Mouse (Mus musculus) liver, embryonic 14.5 days (tissue): ENCODE results near the gene Tfip11. TPM values are rescaled to one million over a fixed set of nuclear protein-coding genes. Genes with fewer than 3 reads are reported as not detected.

ENCODE experiments used
- ATAC-seq: fragments of 200-750 bp; cut with Nextera tagmentation; 2 replicates; pipeline ENCODE4 v1.8.0; 2017; ENCODE audit warnings: moderate number of reproducible peaks, mild to moderate bottlenecking, moderate library complexity; ENCODE audit not compliant: insufficient read depth
- DNase-seq, 3 experiments: peaks; one replicate each; pipeline ENCODE4 v3.0.0-alpha.2; 2012 to 2013; ENCODE audit warnings: low read depth in 3 of 3, low spot score in 3 of 3
- H3K27ac ChIP-seq: fragments of 300-500 bp; sonication (generic); 2 replicates; pipeline ENCODE4 v1.5.1; 2014; ENCODE audit warnings: moderate library complexity, mild to moderate bottlenecking, control low read depth, inconsistent platforms
- H3K27me3 ChIP-seq: fragments of 300-500 bp; sonication (generic); 2 replicates; pipeline ENCODE4 v1.6.1; 2014; ENCODE audit warnings: mild to moderate bottlenecking, low read length, moderate library complexity; ENCODE audit not compliant: control insufficient read depth, insufficient read depth
- H3K36me3 ChIP-seq: fragments of 300-500 bp; sonication (generic); replicated peaks from 2 replicates; pipeline ENCODE4 v1.6.1; 2014; ENCODE audit warnings: low read depth; ENCODE audit not compliant: control insufficient read depth, insufficient read depth
- H3K4me1 ChIP-seq, 2 experiments: fragments of 200-500 bp in 1 of 2; fragments of 300-500 bp in 1 of 2; sonication (generic) in 1 of 2; replicated peaks; 2 replicates each; pipeline ENCODE4 v1.6.1; 2012 to 2014; ENCODE audit warnings: antibody characterized with exemption in 1 of 2, inconsistent platforms in 1 of 2, low read length in 1 of 2; ENCODE audit not compliant: control insufficient read depth in 2 of 2, insufficient read depth in 2 of 2
- H3K4me2 ChIP-seq: fragments of 300-500 bp; sonication (generic); 2 replicates; pipeline ENCODE4 v1.6.1; 2014; ENCODE audit warnings: low read depth, mild to moderate bottlenecking, control low read depth, moderate library complexity
- H3K4me3 ChIP-seq, 2 experiments: fragments of 200-500 bp in 1 of 2; fragments of 300-500 bp in 1 of 2; sonication (generic) in 1 of 2; 2 replicates each; pipeline ENCODE4 v1.5.1; 2012 to 2014; ENCODE audit warnings: low read depth in 2 of 2, low read length in 2 of 2, mild to moderate bottlenecking in 2 of 2, control low read depth in 1 of 2, inconsistent platforms in 1 of 2, moderate library complexity in 1 of 2; ENCODE audit not compliant: insufficient read depth in 1 of 2
- H3K9ac ChIP-seq: fragments of 300-500 bp; sonication (generic); replicated peaks from 2 replicates; pipeline ENCODE4 v1.6.1; 2014; ENCODE audit warnings: mild to moderate bottlenecking, control low read depth, moderate library complexity
- H3K9me3 ChIP-seq: fragments of 300-500 bp; sonication (generic); 2 replicates; pipeline ENCODE4 v1.6.1; 2016; ENCODE audit warnings: low read length, mixed read lengths; ENCODE audit not compliant: control insufficient read depth
- CTCF ChIP-seq: IDR thresholded peaks from 2 replicates; pipeline ENCODE4 v1.5.1; 2016; ENCODE audit warnings: antibody characterized with exemption, low read depth, control low read depth
- EP300 ChIP-seq: IDR thresholded peaks from 2 replicates; pipeline ENCODE4 v1.6.1; 2016; ENCODE audit warnings: antibody characterized with exemption, low read depth
- WGBS: fragments of 180-500 bp; shearing (Covaris S2); extraction: QIAGEN DNeasy Blood & Tissue Kit; methylation state at CpG from one replicate; pipeline ENCODE4 v1.1.7; 2014; ENCODE audit not compliant: insufficient replicate concordance; 5-methylcytosine and 5-hydroxymethylcytosine counted together
- polyA plus RNA-seq, 2 experiments: library from polyadenylated mRNA; depleted of rRNA in 1 of 2; stranded (reverse) in 1 of 2; unstranded in 1 of 2; fragments of >200 nt; fragmentation: Nextera tagmentation in 1 of 2; extraction: Ambion mirVana in 1 of 2; gene quantifications; 2 replicates each; pipeline versions ENCODE4 v1.2.1 to v1.2.3; 2012 to 2014

Gene Tfip11
- polyA plus RNA-seq, 2 experiments, result 8.0 to 11.6 TPM

GRCm38 (mm10) chr5:112377380-112377779 is 51.2 kb downstream of the Tfip11 start:
- no peak for TF ChIP-seq EP300
- TF ChIP-seq CTCF, result no peak
- no peak overlapping the region for H3K27ac ChIP-seq
- H3K4me2 ChIP-seq, result no peak overlapping the region
- WGBS, result 63% methylated on average over 1 of the region's 1 CpGs
- no peak overlapping the region for H3K9ac ChIP-seq
- H3K27me3 ChIP-seq, result no peaks in the 10 kb centered on the region
- no peak overlapping the region for H3K4me3 ChIP-seq
- ATAC-seq (no peak), DNase-seq (no peak)
- peaks cover 0 to under 1% of the 10 kb centered on the region in 2 experiments; a peak in 1 of 4 replicates for H3K4me1 ChIP-seq
- no peaks in the 10 kb centered on the region for H3K9me3 ChIP-seq
- no peaks in the 10 kb centered on the region for H3K36me3 ChIP-seq

GRCm38 (mm10) chr5:112378716-112379115 is 52.6 kb downstream of the Tfip11 start:
- no peak for ATAC-seq
- H3K9me3 ChIP-seq, result no peaks in the 10 kb centered on the region
- no peak overlapping the region for H3K4me2 ChIP-seq
- no peak for DNase-seq
- no peaks in the 10 kb centered on the region for H3K36me3 ChIP-seq
- no peak for TF ChIP-seq CTCF
- TF ChIP-seq EP300, result no peak
- H3K27me3 ChIP-seq, result no peaks in the 10 kb centered on the region
- H3K9ac ChIP-seq, result no peak overlapping the region
- H3K4me3 ChIP-seq, result no peak overlapping the region
- 64% methylated on average over 6 of the region's 6 CpGs for WGBS
- H3K4me1 ChIP-seq, result peaks cover 0 to 2% of the 10 kb centered on the region in 2 experiments; a peak in 1 of 4 replicates
- no peak overlapping the region for H3K27ac ChIP-seq

- Histone ChIP-seq H3K4me3 (no peak overlapping the region), H3K4me1 (peaks cover 0 to 12% of the 10 kb centered on the region in 2 experiments; a peak in 2 of 4 replicates), H3K27me3 (no peaks in the 10 kb centered on the region), H3K9ac (no peak overlapping the region), H3K27ac (no peak overlapping the region), H3K36me3 (no peaks in the 10 kb centered on the region), H3K4me2 (no peak overlapping the region), H3K9me3 (no peaks in the 10 kb centered on the region)
- TF ChIP-seq EP300 (no peak), CTCF (no peak)
- no peak for ATAC-seq
- no peak for DNase-seq
- WGBS, result 64% methylated on average over 11 of the region's 11 CpGs
These were observed 55.0 kb downstream of the Tfip11 start for GRCm38 (mm10) chr5:112381154-112381553.

- ATAC-seq, result no peak
- Histone ChIP-seq H3K36me3 (no peaks in the 10 kb centered on the region), H3K4me2 (no peak overlapping the region), H3K4me1 (peaks cover 0 to 15% of the 10 kb centered on the region in 2 experiments; a peak in 2 of 4 replicates), H3K4me3 (no peak overlapping the region), H3K9me3 (no peaks in the 10 kb centered on the region), H3K27ac (no peak overlapping the region), H3K27me3 (no peaks in the 10 kb centered on the region), H3K9ac (no peak overlapping the region)
- no peak for TF ChIP-seq EP300
- TF ChIP-seq CTCF, result no peak
- WGBS, result 81% methylated on average over 9 of the region's 9 CpGs
- no peak for DNase-seq
These were observed 55.9 kb downstream of the Tfip11 start for GRCm38 (mm10) chr5:112382042-112382441.

GRCm38 (mm10) chr5:112382641-112383330 is 56.6 kb downstream of the Tfip11 start:
- WGBS, result 65% methylated on average over 17 of the region's 17 CpGs
- no peak for TF ChIP-seq EP300
- TF ChIP-seq CTCF, result no peak
- no peak overlapping the region for H3K9ac ChIP-seq
- DNase-seq, result no peak
- H3K4me3 ChIP-seq, result no peak overlapping the region
- no peaks in the 10 kb centered on the region for H3K9me3 ChIP-seq
- no peak for ATAC-seq
- no peak overlapping the region for H3K4me2 ChIP-seq
- H3K4me1 ChIP-seq, result peaks cover 0 to 15% of the 10 kb centered on the region in 2 experiments; a peak in 2 of 4 replicates
- H3K27me3 ChIP-seq, result no peaks in the 10 kb centered on the region
- H3K27ac ChIP-seq, result no peak overlapping the region
- no peaks in the 10 kb centered on the region for H3K36me3 ChIP-seq
